In genomic region chr12:52288537-52288936, GRCm38 (mm10) we compare ENCODE assay signal across 8 mouse cellular contexts.
DNase-seq lines count a peak whose midpoint lies in the region; ATAC-seq lines count a peak whose summit lies in the region.

No protein-coding gene starts in this region.

- peaks cover 21% of the 10 kb centered on the region for H3K4me1 ChIP-seq in midbrain, embryonic 13.5 days (replicated peaks)

- H3K36me3 ChIP-seq in midbrain, embryonic 13.5 days = no peaks in the 10 kb centered on the region

- intact Hi-C loops in gastrocnemius, postnatal 14 days (cut with DNase I; ENCODE audit: low total_unique reads) = no loop called here

- H3K4me3 ChIP-seq in midbrain, embryonic 13.5 days (replicated peaks) = no peak overlapping the region

- no peaks in the 10 kb centered on the region for H3K27me3 ChIP-seq in midbrain, embryonic 13.5 days

- peak; percentile 36 for DNase-seq in gastrocnemius, postnatal 14 days
- DNase-seq in gastrocnemius, adult 8-10 months (ENCODE audit: low spot score in 2 of 2) = no peak
- DNase-seq in heart, adult 18-20 months = peak; percentile 25 to 67
- peak; percentile 87 for DNase-seq in kidney, postnatal 10 days
- no peak for DNase-seq in retina, embryonic 14.5 days (ENCODE audit: low spot score)
- no peak for DNase-seq in spleen, adult 12 weeks (ENCODE audit: low spot score)
- no peak for DNase-seq in embryo, embryonic 10.5 days (ENCODE audit: low spot score)

- peak overlapping the region; percentile 66; the same call in 1 of the 2 replicates for H3K27ac ChIP-seq in midbrain, embryonic 13.5 days

- no peak overlapping the region for H3K9ac ChIP-seq in midbrain, embryonic 13.5 days (replicated peaks)

- WGBS in midbrain, embryonic 13.5 days = 60% methylated on average over 4 of the region's 4 CpGs

- H3K9me3 ChIP-seq in midbrain, embryonic 13.5 days = no peaks in the 10 kb centered on the region

- no peak overlapping the region for H3K4me2 ChIP-seq in midbrain, embryonic 13.5 days (replicated peaks)

- peak; percentile 38; the same call in 1 of the 2 replicates for ATAC-seq in midbrain, embryonic 13.5 days

Comparison
In these comparisons a context has a peak if more than half of its experiments do, and no peak if none do; other contexts are left out.
1. DNase-seq: peak in gastrocnemius, postnatal 14 days (single experiment), heart, adult 18-20 months (2 of 2) and kidney, postnatal 10 days (single experiment); none in gastrocnemius, adult 8-10 months (0 of 2), retina, embryonic 14.5 days (single experiment), spleen, adult 12 weeks (single experiment) and embryo, embryonic 10.5 days (single experiment).